Mouse (Mus musculus) left cerebral cortex, postnatal 25 days (tissue): ENCODE measurements at regions not wholly inside any gene's neighbourhood (a gene's known extent, or its start where the extent isn't known, plus 50 kb on each side); places are given as distances from the start of the nearest gene placed in this dataset.
A peak's percentile ranks its signal among the peaks of the same experiment; 100 is the strongest.
"Not testable (repeated sequence)": the region's sequence is repeated elsewhere in the genome, so short reads cannot be mapped to it uniquely, and the experiment has no call there.

ENCODE experiments used
- DNase-seq, 2 experiments: peaks; one replicate each; pipeline ENCODE4 v3.0.0; 2022; ENCODE audit warnings: low spot score in 2 of 2, mixed read lengths in 1 of 2
- intact Hi-C: fragments of 180-260 bp; cut with DNase I; formaldehyde crosslinking; loops from one replicate; pipeline ENCODE4 v1.15.1; 2025

DNA sequence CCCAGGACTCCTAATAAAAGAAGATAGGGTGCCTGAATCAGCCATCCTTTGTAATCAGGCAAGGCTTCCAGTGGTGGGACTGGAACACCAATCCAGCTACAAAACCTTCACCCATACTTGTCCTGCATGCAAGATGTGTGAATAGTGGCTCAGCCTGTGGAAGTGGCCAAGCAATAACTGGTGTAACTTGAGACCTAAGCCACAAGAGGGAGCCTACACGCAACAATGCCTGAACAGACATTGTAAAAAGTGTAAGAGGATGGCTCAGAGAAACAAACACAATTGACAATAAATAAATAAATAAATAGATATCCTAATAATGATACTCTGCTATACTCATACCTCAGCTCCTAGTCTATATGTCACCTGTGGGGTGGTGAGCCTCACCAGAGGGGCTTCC, 781.5 kb upstream of the Cdh20 start:
- DNase-seq: peak; percentile 17 to 61
- intact Hi-C loops: loop anchor here (2.0 to 5.0 kb wide), 2 partner anchors 958 to 990 kb away; no protein-coding TSS in a partner anchor

DNA sequence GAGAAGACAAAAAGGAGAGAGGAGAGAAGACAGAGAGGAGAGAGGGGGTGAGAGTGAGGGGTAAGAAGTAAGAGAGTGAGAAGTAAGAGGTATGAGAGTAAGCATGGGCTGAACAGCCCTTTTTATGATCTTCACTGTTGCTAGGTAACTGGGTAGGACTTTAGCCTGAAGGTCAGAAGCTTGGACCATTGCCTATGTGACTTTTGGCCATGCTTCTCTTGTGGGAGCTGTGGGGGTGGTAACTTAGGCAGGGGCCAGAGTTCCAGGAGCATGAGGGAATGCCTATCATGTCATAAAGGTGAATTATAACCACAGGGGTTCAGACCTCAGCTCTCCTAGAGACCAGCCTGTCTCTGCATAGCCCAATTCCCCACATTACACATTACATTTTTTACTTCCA, 765.4 kb upstream of the Cdh20 start:
- intact Hi-C loops, DNase-seq: not testable (repeated sequence)

DNA sequence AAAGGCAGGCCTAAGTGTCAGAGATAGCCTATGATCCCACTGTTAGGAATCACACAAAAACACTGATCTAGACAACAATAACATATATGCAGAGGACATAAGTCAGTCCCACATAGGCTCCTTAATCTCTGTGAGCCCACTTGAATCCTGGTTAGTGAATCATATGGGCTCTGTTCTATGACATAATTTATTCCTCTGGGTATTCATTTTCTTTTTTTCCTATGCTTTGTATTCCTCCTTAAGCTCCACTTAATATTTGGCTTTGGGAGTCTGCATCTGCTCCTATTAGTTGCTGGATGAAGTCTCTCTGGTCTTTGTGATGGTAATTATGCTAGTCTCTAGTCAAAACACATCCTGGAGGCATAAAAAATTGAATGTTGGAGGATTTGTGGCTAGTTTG, 738.7 kb upstream of the Cdh20 start:
- no peak for DNase-seq
- intact Hi-C loops: no loop called here

DNA sequence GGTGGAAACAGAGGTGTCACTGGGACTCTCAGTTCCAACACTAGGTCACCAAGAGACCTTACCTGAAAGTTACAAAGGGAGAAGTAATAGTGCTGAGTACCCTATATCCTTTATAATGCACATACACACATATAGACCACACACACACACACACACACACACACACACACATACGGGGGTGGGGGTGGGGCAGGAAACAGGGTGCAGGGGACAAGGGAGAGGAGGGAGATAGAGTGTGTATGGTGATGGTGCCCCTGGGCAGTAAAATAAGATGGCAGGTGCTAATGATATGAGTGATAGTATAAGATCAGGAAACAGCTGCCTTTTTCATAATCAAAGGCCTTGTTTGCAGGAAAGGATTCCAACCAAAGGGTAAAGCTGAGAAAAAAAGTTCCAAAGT, 719.9 kb upstream of the Cdh20 start:
- no peak for DNase-seq
- intact Hi-C loops: no loop called here

DNA sequence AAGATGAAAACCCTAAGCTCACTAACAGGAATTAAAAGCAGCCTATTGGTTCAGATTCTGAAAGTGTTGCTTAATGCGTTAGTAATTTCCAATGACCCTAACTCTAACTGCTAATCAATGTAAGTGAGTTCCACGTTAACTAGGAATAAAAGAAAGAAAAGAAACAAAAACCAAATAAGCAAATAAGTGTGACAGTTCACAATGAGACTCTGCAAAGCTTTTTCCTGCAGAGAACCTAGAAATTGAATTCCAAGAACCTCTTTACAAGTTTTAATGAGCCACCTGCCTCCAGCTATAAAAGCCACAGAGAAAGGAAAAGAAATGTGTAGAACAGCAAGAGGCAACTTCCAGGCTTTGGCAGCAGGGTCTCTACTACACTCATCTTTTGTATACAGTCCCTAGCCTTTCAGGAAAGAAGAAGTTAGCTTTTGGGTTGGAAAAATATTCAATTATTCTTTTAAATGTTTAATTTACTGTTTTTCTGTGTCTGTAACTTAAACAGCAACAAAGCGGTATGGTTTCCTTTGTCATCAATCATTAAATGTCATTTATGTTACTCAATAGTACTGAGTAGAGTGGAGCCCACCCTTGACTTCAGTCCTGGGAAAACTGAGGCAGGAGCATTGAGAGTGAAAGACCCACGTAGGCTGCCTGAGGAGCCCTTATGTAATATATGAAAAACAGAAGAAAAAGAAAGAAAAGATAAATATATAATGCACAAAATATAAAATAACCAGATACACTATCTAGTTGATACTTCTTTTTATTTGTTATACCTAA, 719.0 kb upstream of the Cdh20 start:
- peak in 1 of 2 experiments; percentile 26 for DNase-seq
- intact Hi-C loops: no loop called here
